Mouse (Mus musculus) testis, adult 2 months (tissue): ENCODE results near the gene Tgfb1i1. TPM values are rescaled to one million over a fixed set of nuclear protein-coding genes. Genes with fewer than 3 reads are reported as not detected.

Experiments
- H3K27ac ChIP-seq: fragments of 200-500 bp; 2 replicates; pipeline ENCODE4 v1.5.1; 2012; ENCODE audit warnings: low read depth, low read length; ENCODE audit not compliant: control insufficient read depth, insufficient read depth
- H3K27me3 ChIP-seq: fragments of 200-500 bp; 2 replicates; pipeline ENCODE4 v1.6.1; 2012; ENCODE audit warnings: mild to moderate bottlenecking, low read length, moderate library complexity; ENCODE audit not compliant: control insufficient read depth, insufficient read depth
- H3K36me3 ChIP-seq: fragments of 200-500 bp; 2 replicates; pipeline ENCODE4 v1.6.1; 2012; ENCODE audit warnings: mild to moderate bottlenecking, low read length; ENCODE audit not compliant: control insufficient read depth, insufficient read depth
- H3K4me1 ChIP-seq: fragments of 200-500 bp; 2 replicates; pipeline ENCODE4 v1.6.1; 2012; ENCODE audit warnings: low read length; ENCODE audit not compliant: control insufficient read depth, insufficient read depth
- H3K4me3 ChIP-seq: fragments of 200-500 bp; 2 replicates; pipeline ENCODE4 v1.5.1; 2012; ENCODE audit warnings: low read depth, mild to moderate bottlenecking, low read length, moderate library complexity, mixed read lengths; ENCODE audit not compliant: control insufficient read depth
- CTCF ChIP-seq: fragments of 200-500 bp; IDR thresholded peaks from 2 replicates; pipeline ENCODE4 v1.5.1; 2012; ENCODE audit warnings: low read depth, mild to moderate bottlenecking, inconsistent platforms, low read length, moderate library complexity; ENCODE audit not compliant: control insufficient read depth, insufficient read depth, insufficient replicate concordance
- POLR2A ChIP-seq: fragments of 200-500 bp; IDR thresholded peaks from 2 replicates; pipeline ENCODE4 v1.6.1; 2012; ENCODE audit warnings: low read depth, mild to moderate bottlenecking, inconsistent platforms, low read length, moderate library complexity; ENCODE audit not compliant: control insufficient read depth
- polyA plus RNA-seq: library from polyadenylated mRNA; depleted of rRNA; stranded (reverse); fragments of >200 nt; gene quantifications from 2 replicates; pipeline ENCODE4 v1.2.3, GENCODE M21; 2012

Gene Tgfb1i1
- polyA plus RNA-seq, 1 experiment: 3.7 TPM

- H3K4me3 ChIP-seq: no peak overlapping the region
- H3K4me1 ChIP-seq: no peaks in the 10 kb centered on the region
- H3K27me3 ChIP-seq: no peaks in the 10 kb centered on the region
- TF ChIP-seq POLR2A: no peak
- TF ChIP-seq CTCF: no peak
- no peaks in the 10 kb centered on the region for H3K36me3 ChIP-seq
- no peak overlapping the region for H3K27ac ChIP-seq
Measured at GRCm38 (mm10) chr7:128219952-128220351, 26.7 kb upstream of the Tgfb1i1 start.

GRCm38 (mm10) chr7:128220936-128221335 lies 25.7 kb upstream of the Tgfb1i1 start:
- no peak overlapping the region for H3K4me3 ChIP-seq
- TF ChIP-seq CTCF (no peak), POLR2A (no peak)
- H3K27ac ChIP-seq: no peak overlapping the region
- H3K4me1 ChIP-seq: no peaks in the 10 kb centered on the region
- H3K36me3 ChIP-seq: no peaks in the 10 kb centered on the region
- no peaks in the 10 kb centered on the region for H3K27me3 ChIP-seq

- no peak overlapping the region for H3K4me3 ChIP-seq
- TF ChIP-seq POLR2A: no peak
- no peak for TF ChIP-seq CTCF
- H3K4me1 ChIP-seq: peaks cover 1% of the 10 kb centered on the region
- no peak overlapping the region for H3K27ac ChIP-seq
- H3K36me3 ChIP-seq: no peaks in the 10 kb centered on the region
- no peaks in the 10 kb centered on the region for H3K27me3 ChIP-seq
Measured at GRCm38 (mm10) chr7:128231741-128232140, 14.9 kb upstream of the Tgfb1i1 start.

GRCm38 (mm10) chr7:128234796-128235195 lies 11.8 kb upstream of the Tgfb1i1 start:
- Histone ChIP-seq H3K27ac (no peak overlapping the region), H3K4me1 (peaks cover 4% of the 10 kb centered on the region), H3K27me3 (no peaks in the 10 kb centered on the region), H3K4me3 (no peak overlapping the region), H3K36me3 (no peaks in the 10 kb centered on the region)
- no peak for TF ChIP-seq CTCF
- TF ChIP-seq POLR2A: no peak

GRCm38 (mm10) chr7:128235481-128235880 lies 11.1 kb upstream of the Tgfb1i1 start:
- no peak for TF ChIP-seq POLR2A
- no peak for TF ChIP-seq CTCF
- Histone ChIP-seq H3K36me3 (no peaks in the 10 kb centered on the region), H3K4me1 (peaks cover 4% of the 10 kb centered on the region), H3K27me3 (no peaks in the 10 kb centered on the region), H3K4me3 (no peak overlapping the region), H3K27ac (no peak overlapping the region)

GRCm38 (mm10) chr7:128236426-128236825 lies 10.2 kb upstream of the Tgfb1i1 start:
- Histone ChIP-seq H3K36me3 (no peaks in the 10 kb centered on the region), H3K27me3 (no peaks in the 10 kb centered on the region), H3K27ac (no peak overlapping the region), H3K4me1 (peaks cover 4% of the 10 kb centered on the region), H3K4me3 (peak overlapping the region; percentile 86)
- TF ChIP-seq CTCF: no peak
- no peak for TF ChIP-seq POLR2A

GRCm38 (mm10) chr7:128236856-128237592 lies 9.6 kb upstream of the Tgfb1i1 start, which contains the start of gene Armc5:
Gene Armc5, plus strand, starts transcription at chr7:128237342.
- Histone ChIP-seq H3K27ac (peak within 1 kb of the TSS; percentile 97), H3K4me3 (peak within 1 kb of the TSS; percentile 86), H3K36me3 (no peaks in the 10 kb centered on the region), H3K4me1 (peaks cover 4% of the 10 kb centered on the region), H3K27me3 (no peaks in the 10 kb centered on the region)
- TF ChIP-seq POLR2A (no peak; the same call in 1 of the 2 replicates), CTCF (peak; percentile 64)

GRCm38 (mm10) chr7:128237593-128237926 lies 9.1 kb upstream of the Tgfb1i1 start:
- peaks cover 4% of the 10 kb centered on the region for H3K4me1 ChIP-seq
- peak overlapping the region; percentile 86 for H3K4me3 ChIP-seq
- H3K36me3 ChIP-seq: no peaks in the 10 kb centered on the region
- H3K27me3 ChIP-seq: no peaks in the 10 kb centered on the region
- TF ChIP-seq POLR2A (no peak), CTCF (no peak)
- H3K27ac ChIP-seq: peak overlapping the region; percentile 97
